Mouse (Mus musculus): Measurements from ENCODE around the gene Zcwpw1. TPM values are rescaled to one million over a fixed set of nuclear protein-coding genes. Genes with fewer than 3 reads are reported as not detected.
"Not testable (repeated sequence)": the region's sequence is repeated elsewhere in the genome, so short reads cannot be mapped to it uniquely, and the experiment has no call there.

The Zcwpw1 gene
- polyA plus RNA-seq, 1 experiment = 2.2 TPM

GRCm38 (mm10) chr5:137830238-137830637 is 42.6 kb downstream of the Zcwpw1 start:
- H3K27me3 ChIP-seq (ENCODE audit: control insufficient read depth, insufficient read depth, insufficient read length) = no peaks in the 10 kb centered on the region
- H3ac ChIP-seq (ENCODE audit: control insufficient read depth, insufficient read length) = no peak overlapping the region
- no peak overlapping the region for H3K4me3 ChIP-seq
- H3K79me2 ChIP-seq (ENCODE audit: control insufficient read depth, insufficient read depth) = no peaks in the 10 kb centered on the region
- no peaks in the 10 kb centered on the region for H3K36me3 ChIP-seq (ENCODE audit: control insufficient read depth, insufficient read depth)
- H3K4me2 ChIP-seq (ENCODE audit: low read depth) = no peak overlapping the region
- TF ChIP-seq REST (IDR thresholded peaks at IDR 0.05; ENCODE audit: insufficient read depth, insufficient read length) (no peak), TCF12 (IDR thresholded peaks at IDR 0.05; ENCODE audit: insufficient read depth, poor library complexity, severe bottlenecking) (no peak), MAX (IDR thresholded peaks at IDR 0.05; ENCODE audit: low read depth) (no peak), POLR2A (IDR thresholded peaks at IDR 0.05; ENCODE audit: insufficient read length, low read depth) (no peak), MYOD1 (IDR thresholded peaks at IDR 0.05; ENCODE audit: control insufficient read depth in 1 of 3, insufficient read length in 2 of 3, low read depth in 2 of 3) (no peak), TCF3 (IDR thresholded peaks at IDR 0.05; ENCODE audit: insufficient read length, low read depth) (no peak), E2F4 (IDR thresholded peaks at IDR 0.05; ENCODE audit: insufficient read depth) (no peak)

DNA sequence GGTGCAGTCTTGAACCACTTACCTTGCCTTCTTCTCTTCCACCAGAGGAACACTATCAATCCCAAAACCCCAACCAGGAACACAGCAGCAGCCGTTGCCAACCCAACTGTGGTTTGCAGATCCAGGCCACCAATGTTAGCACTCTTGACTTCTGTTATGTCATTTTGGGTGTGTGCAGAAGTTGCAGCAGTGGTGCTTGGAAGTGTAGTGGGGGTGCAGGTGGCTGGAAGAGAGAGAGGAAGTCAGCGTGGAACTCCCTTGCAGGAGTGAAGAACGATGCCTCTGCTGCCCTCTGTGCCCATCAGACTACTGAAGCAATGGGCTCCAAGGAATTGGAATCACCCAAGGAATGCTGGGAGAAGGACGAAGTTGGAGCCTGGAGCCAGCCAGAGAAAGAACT is 43.5 kb downstream of the Zcwpw1 start:
- H3K4me3 ChIP-seq = no peak overlapping the region
- H3K27me3 ChIP-seq (ENCODE audit: control insufficient read depth, insufficient read depth, insufficient read length) = no peaks in the 10 kb centered on the region
- H3ac ChIP-seq (ENCODE audit: control insufficient read depth, insufficient read length) = no peak overlapping the region
- no peaks in the 10 kb centered on the region for H3K36me3 ChIP-seq (ENCODE audit: control insufficient read depth, insufficient read depth)
- H3K79me2 ChIP-seq (ENCODE audit: control insufficient read depth, insufficient read depth) = no peaks in the 10 kb centered on the region
- TF ChIP-seq POLR2A (IDR thresholded peaks at IDR 0.05; ENCODE audit: insufficient read length, low read depth) = no peak
- no peak for TF ChIP-seq REST (IDR thresholded peaks at IDR 0.05; ENCODE audit: insufficient read depth, insufficient read length)
- no peak for TF ChIP-seq TCF3 (IDR thresholded peaks at IDR 0.05; ENCODE audit: insufficient read length, low read depth)
- TF ChIP-seq POLR2AphosphoS2 (IDR thresholded peaks at IDR 0.05; ENCODE audit: insufficient read length, low read depth) = no peak
- TF ChIP-seq E2F4 (IDR thresholded peaks at IDR 0.05; ENCODE audit: insufficient read depth) = no peak
- no peak for TF ChIP-seq MYOG (IDR thresholded peaks at IDR 0.05; ENCODE audit: control insufficient read depth in 1 of 3, insufficient read depth in 1 of 3, insufficient read length in 2 of 3, low read depth in 2 of 3)
- TF ChIP-seq MAX (IDR thresholded peaks at IDR 0.05; ENCODE audit: low read depth) = no peak
- TF ChIP-seq SRF (IDR thresholded peaks at IDR 0.05; ENCODE audit: control insufficient read depth, insufficient read length, low read depth) = no peak
- no peak for TF ChIP-seq CEBPB (IDR thresholded peaks at IDR 0.05; ENCODE audit: insufficient read depth, poor library complexity, severe bottlenecking)
- TF ChIP-seq MYOD1 (IDR thresholded peaks at IDR 0.05; ENCODE audit: control insufficient read depth in 1 of 3, insufficient read length in 2 of 3, low read depth in 2 of 3) = no peak
- TF ChIP-seq TCF12 (IDR thresholded peaks at IDR 0.05; ENCODE audit: insufficient read depth, poor library complexity, severe bottlenecking) = no peak
- TF ChIP-seq USF1 (IDR thresholded peaks at IDR 0.05; ENCODE audit: low read depth) = no peak
- H3K4me2 ChIP-seq (ENCODE audit: low read depth) = no peak overlapping the region

DNA sequence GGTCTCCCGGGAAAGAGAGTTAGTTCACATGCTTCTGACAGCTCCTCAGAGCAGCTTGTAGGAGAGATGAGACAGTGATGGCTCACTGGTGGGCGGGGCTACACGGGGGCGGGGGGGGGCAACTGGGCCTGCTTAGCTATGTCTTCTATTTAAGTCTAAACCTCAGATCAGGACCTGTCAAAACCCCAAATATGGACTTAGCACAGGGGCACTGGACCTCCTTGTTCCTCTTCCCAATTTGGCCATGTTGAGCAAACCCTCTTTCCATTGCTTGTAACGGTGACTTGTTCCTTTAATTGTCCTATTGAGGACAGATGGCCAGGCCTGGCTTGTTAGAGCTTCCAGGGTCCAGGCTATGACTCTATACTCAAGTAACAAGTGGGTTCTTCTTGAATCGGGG is 43.9 kb downstream of the Zcwpw1 start:
- Histone ChIP-seq H3K27me3 (ENCODE audit: control insufficient read depth, insufficient read depth, insufficient read length) (no peaks in the 10 kb centered on the region), H3K4me2 (ENCODE audit: low read depth) (no peak overlapping the region), H3K4me3 (no peak overlapping the region), H3K36me3 (ENCODE audit: control insufficient read depth, insufficient read depth) (no peaks in the 10 kb centered on the region), H3ac (ENCODE audit: control insufficient read depth, insufficient read length) (no peak overlapping the region), H3K79me2 (ENCODE audit: control insufficient read depth, insufficient read depth) (no peaks in the 10 kb centered on the region)
- no peak for TF ChIP-seq POLR2A (IDR thresholded peaks at IDR 0.05; ENCODE audit: insufficient read length, low read depth)
- no peak for TF ChIP-seq USF1 (IDR thresholded peaks at IDR 0.05; ENCODE audit: low read depth)
- no peak for TF ChIP-seq SRF (IDR thresholded peaks at IDR 0.05; ENCODE audit: control insufficient read depth, insufficient read length, low read depth)
- TF ChIP-seq MYOD1 (IDR thresholded peaks at IDR 0.05; ENCODE audit: control insufficient read depth in 1 of 3, insufficient read length in 2 of 3, low read depth in 2 of 3) = no peak
- TF ChIP-seq E2F4 (IDR thresholded peaks at IDR 0.05; ENCODE audit: insufficient read depth) = no peak
- no peak for TF ChIP-seq TCF3 (IDR thresholded peaks at IDR 0.05; ENCODE audit: insufficient read length, low read depth)
- no peak for TF ChIP-seq TCF12 (IDR thresholded peaks at IDR 0.05; ENCODE audit: insufficient read depth, poor library complexity, severe bottlenecking)
- TF ChIP-seq REST (IDR thresholded peaks at IDR 0.05; ENCODE audit: insufficient read depth, insufficient read length) = no peak
- TF ChIP-seq POLR2AphosphoS2 (IDR thresholded peaks at IDR 0.05; ENCODE audit: insufficient read length, low read depth) = no peak

DNA sequence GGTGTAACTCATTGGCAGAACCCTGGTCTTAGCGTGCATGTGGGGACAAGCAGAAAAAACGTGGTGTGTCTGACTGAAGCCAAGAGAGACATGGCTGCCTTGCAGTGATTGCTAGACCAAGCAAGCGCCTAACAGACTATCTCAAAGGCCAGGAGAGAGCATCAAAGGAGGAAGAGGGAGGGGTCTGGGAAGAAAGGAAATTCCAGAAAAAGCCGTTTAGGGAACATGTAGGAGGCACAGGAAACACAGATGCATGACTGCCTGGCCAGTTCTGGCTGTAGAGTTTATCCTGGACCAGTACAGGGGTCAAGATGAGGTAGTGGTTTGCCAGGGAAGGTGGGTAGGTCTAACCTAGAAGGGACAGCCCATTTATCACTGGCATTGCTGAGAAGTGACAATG is 45.9 kb downstream of the Zcwpw1 start:
- Histone ChIP-seq H3K27me3 (ENCODE audit: control insufficient read depth, insufficient read depth, insufficient read length) (no peaks in the 10 kb centered on the region), H3K4me3 (no peak overlapping the region)
- TF ChIP-seq TCF12 (IDR thresholded peaks at IDR 0.05; ENCODE audit: insufficient read depth, poor library complexity, severe bottlenecking) = no peak
- no peak for TF ChIP-seq E2F4 (IDR thresholded peaks at IDR 0.05; ENCODE audit: insufficient read depth)
- no peak for TF ChIP-seq MYOG (IDR thresholded peaks at IDR 0.05; ENCODE audit: control insufficient read depth in 1 of 3, insufficient read depth in 1 of 3, insufficient read length in 2 of 3, low read depth in 2 of 3)
- TF ChIP-seq TCF3 (IDR thresholded peaks at IDR 0.05; ENCODE audit: insufficient read length, low read depth) = no peak
- no peak for TF ChIP-seq POLR2A (IDR thresholded peaks at IDR 0.05; ENCODE audit: insufficient read length, low read depth)
- no peak for TF ChIP-seq MYOD1 (IDR thresholded peaks at IDR 0.05; ENCODE audit: control insufficient read depth in 1 of 3, insufficient read length in 2 of 3, low read depth in 2 of 3)
- no peak for TF ChIP-seq CEBPB (IDR thresholded peaks at IDR 0.05; ENCODE audit: insufficient read depth, poor library complexity, severe bottlenecking)
- no peak for TF ChIP-seq USF1 (IDR thresholded peaks at IDR 0.05; ENCODE audit: low read depth)
- no peak for TF ChIP-seq REST (IDR thresholded peaks at IDR 0.05; ENCODE audit: insufficient read depth, insufficient read length)
- TF ChIP-seq SRF (IDR thresholded peaks at IDR 0.05; ENCODE audit: control insufficient read depth, insufficient read length, low read depth) = no peak
- no peak for TF ChIP-seq POLR2AphosphoS2 (IDR thresholded peaks at IDR 0.05; ENCODE audit: insufficient read length, low read depth)
- no peak for TF ChIP-seq MAX (IDR thresholded peaks at IDR 0.05; ENCODE audit: low read depth)

GRCm38 (mm10) chr5:137835966-137836520 is 48.4 kb downstream of the Zcwpw1 start, which contains the start of gene Pilra:
Pilra (minus strand) TSS chr5:137836281.
- H3ac ChIP-seq (ENCODE audit: control insufficient read depth, insufficient read length); H3K36me3 ChIP-seq (ENCODE audit: control insufficient read depth, insufficient read depth); H3K27me3 ChIP-seq (ENCODE audit: control insufficient read depth, insufficient read depth, insufficient read length); H3K4me2 ChIP-seq (ENCODE audit: low read depth); H3K79me2 ChIP-seq (ENCODE audit: control insufficient read depth, insufficient read depth); H3K4me3 ChIP-seq: not testable (repeated sequence)

More for the DNA sequence above, 45.9 kb downstream of the Zcwpw1 start:
- Histone ChIP-seq H3ac (ENCODE audit: control insufficient read depth, insufficient read length) (no peak overlapping the region), H3K36me3 (ENCODE audit: control insufficient read depth, insufficient read depth) (no peaks in the 10 kb centered on the region), H3K4me2 (ENCODE audit: low read depth) (no peak overlapping the region), H3K79me2 (ENCODE audit: control insufficient read depth, insufficient read depth) (no peaks in the 10 kb centered on the region)
